Mouse (Mus musculus) thymus, postnatal 25 days (tissue): ENCODE measurements around the gene Caskin2.

ENCODE experiments used
- DNase-seq: peaks from one replicate; pipeline ENCODE4 v3.0.0; 2022

Gene Caskin2

DNA sequence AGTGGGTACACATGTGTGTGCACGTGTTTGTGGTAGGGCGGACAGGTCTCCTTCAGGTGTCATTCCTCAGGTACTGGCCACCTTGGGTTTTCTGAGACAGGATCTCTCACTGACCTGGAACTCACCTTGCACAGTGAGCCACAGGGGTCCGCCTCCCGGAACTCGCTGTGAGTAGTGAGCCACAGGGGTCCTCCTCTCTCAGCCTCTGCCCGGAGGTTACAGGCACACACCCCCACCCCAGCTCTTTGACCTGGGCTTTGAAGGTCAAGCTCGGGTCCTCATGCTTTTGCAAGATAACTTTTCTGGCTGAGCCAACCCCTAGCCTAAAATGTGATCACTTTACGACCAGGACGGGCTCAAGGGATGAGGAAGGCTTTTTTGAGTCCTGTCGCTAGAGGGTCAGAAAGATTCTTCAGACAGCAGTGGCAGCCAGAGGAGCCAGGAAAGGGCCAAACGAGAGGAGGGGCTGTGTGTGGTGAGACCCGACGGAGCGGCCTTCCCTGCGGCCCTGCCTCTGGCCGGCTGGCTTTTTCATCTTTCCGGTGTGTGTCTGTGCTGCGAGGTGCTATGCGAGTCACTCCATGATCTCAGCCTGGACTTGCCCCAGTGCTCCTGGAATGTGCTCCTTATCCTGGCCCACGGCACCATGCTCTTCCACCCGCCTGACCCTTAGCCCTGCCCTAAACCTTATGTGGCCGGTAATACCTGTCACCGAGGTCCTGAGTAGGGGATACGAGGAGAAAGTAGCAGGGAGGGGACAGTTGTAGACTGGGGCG is 17.3 kb upstream of the Caskin2 start:
- DNase-seq, result no peak

GRCm38 (mm10) chr11:115829036-115829435 is 15.6 kb upstream of the Caskin2 start:
- no peak for DNase-seq

DNA sequence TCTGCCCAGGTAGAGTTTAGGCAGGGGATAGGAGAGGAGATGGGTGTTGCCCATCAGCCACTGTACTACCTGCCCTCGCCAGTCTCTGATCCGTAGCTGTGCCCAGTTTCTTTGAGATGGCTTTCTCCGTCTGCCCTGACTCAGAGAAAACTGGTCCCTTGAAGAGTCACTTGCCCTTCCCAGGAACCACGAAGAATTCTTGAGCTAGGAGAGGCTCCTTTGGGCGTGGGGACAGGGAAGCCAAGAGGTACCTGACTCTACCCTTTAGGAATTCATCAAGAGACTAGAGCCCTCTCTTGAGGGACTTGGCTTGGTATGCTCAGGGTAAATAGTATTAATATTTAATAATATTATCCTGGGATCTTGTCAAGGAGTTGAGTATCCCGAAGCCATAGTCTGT is 14.2 kb upstream of the Caskin2 start:
- DNase-seq, result no peak

DNA sequence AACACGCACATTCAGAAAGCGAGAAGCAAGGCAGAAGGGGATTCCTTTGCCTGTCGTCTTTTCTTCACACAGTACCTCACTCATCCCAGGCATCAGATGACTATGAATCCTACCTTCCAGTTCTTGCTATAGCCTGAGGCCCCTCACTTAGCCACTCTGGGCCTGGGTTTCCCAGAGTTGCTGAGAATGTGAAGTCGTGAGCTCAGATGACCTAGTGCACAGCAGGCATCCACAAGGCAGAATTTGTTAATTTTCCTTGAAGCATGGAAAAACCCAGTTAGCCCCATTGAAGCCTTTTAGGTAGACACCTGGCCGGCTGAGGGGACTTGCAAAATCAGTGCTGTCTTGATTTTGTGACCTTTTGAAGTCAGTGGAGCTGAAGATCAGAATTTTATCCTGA is 13.0 kb upstream of the Caskin2 start:
- DNase-seq, result no peak

- DNase-seq, result no peak
These were observed 11.4 kb upstream of the Caskin2 start for GRCm38 (mm10) chr11:115824813-115825212.

DNA sequence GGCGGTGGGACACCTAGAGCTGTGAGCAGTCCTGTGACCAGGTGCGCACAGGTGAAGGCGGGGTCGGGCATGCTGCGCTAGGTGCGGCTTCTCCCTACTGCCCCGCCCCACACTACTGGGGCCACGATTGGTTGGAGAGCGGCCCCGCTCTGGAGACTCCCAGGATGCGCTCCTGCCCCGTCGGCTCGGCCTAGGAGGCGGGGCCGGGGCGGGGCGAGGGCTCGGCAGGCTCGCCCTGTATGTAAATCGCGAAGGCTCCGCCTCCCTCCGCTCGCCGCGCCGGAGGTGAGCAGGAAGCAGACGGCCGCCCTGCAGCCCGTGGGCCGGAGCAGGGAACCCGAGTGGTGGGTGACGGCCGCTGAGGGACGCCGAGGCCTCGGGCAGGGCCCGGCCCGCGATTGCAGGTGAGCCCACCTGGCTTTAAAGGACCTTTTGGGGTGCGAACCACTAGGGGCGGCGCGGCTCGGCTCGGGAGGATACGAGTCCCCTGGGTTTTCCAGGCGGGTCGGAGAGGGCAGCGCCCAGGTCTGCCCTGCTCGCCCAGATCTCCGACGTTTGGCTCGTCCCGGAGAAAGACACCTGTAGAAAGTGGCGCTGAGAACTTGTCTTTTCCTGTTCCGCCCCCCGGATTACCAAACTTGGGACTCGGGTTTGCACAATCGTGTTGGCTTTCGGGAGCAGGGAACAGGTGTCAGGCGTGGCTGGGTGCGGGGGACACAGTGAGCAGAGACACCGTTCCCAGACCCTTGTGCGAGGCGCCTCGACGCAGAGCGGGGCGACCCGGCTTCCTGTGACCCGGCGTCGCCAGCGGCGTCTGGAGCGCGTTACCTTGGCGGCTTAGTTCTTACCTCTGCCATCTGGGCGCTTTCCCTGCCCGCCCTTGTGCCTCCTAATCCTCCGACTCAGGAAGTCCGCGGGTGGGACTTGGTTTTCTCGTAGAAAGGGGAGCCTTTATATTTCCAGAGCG is 10.6 kb upstream of the Caskin2 start, which contains the start of gene Llgl2:
TSS of gene Llgl2 (plus strand) at position 276 of the 967 bp plus-strand sequence.
- peak; percentile 86 for DNase-seq

DNA sequence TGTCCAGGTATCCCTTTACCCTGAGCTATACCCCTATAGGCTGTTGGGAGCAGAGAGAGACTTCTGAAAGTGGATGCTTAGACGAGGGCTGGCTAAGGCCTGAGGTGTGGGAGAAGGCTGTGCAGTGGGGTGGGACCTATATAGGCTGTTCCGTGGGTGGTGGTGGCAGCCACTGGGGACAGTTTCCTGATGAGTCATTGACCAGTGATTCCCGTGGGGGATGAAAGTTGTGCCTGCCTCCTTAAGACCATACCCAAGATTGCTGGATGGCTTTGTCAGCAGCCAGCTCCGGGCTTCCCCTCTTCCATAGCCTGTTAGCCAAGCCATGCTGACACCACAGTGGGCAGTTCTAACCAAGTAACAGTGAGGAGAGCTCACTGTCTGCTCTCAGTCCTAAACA is 7.6 kb upstream of the Caskin2 start:
- no peak for DNase-seq

GRCm38 (mm10) chr11:115819915-115820623 is 6.6 kb upstream of the Caskin2 start:
- no peak for DNase-seq

GRCm38 (mm10) chr11:115817331-115817730 is 3.9 kb upstream of the Caskin2 start:
- DNase-seq, result no peak

DNA sequence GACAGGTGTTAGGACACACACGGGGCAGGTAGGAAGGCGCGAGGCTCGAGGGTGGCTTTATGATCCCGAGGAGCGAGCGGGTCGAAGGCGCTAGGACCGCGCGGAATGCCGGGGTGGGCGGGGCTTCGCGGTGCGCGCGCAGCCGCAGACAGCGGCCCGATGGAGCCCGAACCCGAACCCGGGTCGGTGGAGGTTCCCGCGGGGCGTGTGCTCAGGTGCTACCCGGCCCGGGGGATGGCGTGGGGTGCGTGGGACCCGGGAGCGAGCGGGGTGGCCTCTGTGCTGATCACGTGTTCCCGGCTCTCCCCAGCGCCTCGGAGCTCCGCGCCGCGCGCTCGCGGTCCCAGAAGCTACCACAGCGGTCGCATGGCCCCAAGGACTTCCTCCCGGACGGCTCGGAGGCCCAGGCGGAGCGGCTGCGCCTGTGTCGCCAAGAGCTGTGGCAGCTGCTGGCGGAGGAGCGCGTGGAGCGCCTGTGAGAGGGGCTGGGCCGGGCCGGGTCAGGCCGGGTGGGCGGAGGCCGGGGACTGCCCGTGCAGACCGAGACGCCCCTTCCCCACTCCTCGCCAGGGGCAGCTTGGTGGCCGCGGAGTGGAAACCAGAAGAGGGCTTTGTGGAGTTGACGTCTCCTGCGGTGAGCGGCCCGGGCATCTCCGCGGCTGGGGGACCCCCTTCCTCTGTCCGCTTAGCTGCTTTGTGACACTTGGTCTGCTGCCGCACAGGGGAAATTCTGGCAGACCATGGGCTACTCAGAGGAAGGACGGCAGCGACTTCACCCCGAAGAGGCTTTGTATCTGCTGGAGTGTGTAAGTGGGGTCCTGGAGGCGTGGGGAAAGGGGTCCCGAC is 1.4 kb upstream of the Caskin2 start, which contains the start of gene Tsen54:
TSS of gene Tsen54 (plus strand) at position 120 of the 846 bp plus-strand sequence.
- DNase-seq, result peak; percentile 84

GRCm38 (mm10) chr11:115812533-115813420 is 662 bp downstream of the Caskin2 start:
- DNase-seq, result no peak

DNA sequence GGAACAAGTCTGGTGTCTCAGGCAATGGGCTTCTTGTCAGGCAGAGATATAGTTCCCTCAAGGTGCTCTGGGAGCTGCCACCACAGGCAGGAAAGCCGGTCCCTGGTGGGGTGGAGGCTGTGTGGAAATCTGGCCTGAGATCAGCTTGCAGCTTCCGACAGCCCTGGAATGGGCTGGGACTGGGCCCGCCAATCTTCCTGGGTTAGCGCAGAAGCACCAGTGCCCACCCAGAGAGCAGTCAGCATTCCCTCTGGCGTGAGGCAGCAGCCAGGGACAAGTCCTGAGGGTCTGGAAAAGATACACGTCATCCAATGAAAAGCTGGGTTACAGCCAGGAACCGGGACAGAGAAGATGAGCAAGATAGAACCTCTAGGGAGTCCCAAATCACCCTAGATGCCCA is 1.3 kb downstream of the Caskin2 start:
- DNase-seq, result no peak

- no peak for DNase-seq
These were observed 1.9 kb downstream of the Caskin2 start for GRCm38 (mm10) chr11:115811381-115812093.

GRCm38 (mm10) chr11:115810377-115810776 is 3.1 kb downstream of the Caskin2 start:
- no peak for DNase-seq

DNA sequence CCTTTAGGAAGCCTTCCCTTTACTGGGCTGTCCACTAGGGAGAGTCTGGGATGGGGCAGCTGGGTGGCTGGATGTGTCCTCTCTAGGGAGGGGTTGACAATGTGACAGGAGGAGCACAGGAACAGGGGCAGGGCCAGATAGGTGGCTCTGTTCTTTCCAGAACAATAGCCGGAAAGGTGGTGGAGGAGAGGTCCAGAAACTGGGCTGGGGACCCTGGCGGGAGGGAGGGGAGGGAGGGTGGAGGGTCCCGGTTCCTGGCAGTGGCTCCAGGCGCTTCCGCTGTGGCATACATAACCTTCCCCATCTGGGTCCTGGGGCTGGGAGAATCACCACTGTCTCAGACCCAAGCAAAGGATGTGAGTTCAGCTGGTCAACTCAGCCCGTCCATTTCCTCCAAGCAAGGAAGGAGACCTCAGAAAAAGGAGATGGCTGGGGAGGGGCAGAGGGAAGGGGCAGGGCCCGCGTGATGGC is 4.1 kb downstream of the Caskin2 start:
- no peak for DNase-seq

DNA sequence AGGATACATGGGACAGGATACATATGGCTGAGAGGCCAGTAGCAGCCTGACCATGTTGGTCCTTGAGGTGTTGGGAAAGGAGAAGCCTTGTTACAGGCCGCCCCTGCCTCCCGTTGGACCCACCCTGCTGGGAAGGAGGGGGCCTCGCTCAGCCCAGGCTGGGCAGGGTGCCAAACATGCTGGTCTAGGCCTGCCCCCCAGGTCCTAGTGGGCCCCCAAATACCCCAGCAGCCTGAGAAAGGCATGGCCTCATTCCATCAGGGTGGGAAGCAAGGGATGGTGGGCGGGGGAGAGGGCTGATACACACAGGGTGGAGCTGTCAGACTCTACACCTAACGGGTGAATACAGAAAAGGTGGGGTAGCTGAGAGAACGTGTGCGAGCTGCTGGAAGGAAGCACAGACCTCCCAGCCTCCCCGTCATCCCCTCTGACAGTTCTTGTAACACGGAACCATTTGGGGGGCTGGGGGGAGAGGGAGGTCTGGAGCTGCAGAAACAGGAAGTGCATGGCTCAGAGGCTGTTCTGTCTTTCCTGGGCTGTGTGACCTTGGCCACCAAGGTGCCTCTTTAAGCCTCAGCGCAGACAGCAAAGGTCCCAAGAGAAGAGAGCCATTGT is 4.6 kb downstream of the Caskin2 start:
- DNase-seq, result no peak

- no peak for DNase-seq
These were observed 5.5 kb downstream of the Caskin2 start for GRCm38 (mm10) chr11:115807971-115808370.

DNA sequence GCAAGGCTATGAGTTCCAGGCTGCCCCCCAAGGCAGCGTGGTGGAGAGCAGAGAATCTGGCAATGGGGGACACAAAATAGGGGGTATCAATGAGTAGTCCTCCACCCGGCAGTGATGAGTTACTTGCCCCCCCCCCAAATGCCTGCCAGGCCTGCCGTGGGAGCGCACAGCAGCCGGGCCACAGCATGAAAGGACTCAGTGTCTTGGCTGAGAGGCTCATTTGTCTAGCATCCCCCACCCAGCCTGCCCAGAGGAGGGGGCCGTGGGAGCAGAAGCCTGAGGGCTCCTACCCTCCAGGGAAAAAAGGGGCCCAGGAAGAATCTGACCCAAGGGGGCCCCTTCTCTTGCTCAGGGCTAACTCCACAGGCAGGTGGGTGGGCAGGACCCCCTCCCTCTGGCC is 6.1 kb downstream of the Caskin2 start:
- DNase-seq, result no peak

GRCm38 (mm10) chr11:115806154-115806553 is 7.3 kb downstream of the Caskin2 start:
- DNase-seq, result no peak

GRCm38 (mm10) chr11:115805005-115805404 is 8.4 kb downstream of the Caskin2 start:
- no peak for DNase-seq
